ENCODE assay signal across 9 mouse cellular contexts in the genomic region with DNA sequence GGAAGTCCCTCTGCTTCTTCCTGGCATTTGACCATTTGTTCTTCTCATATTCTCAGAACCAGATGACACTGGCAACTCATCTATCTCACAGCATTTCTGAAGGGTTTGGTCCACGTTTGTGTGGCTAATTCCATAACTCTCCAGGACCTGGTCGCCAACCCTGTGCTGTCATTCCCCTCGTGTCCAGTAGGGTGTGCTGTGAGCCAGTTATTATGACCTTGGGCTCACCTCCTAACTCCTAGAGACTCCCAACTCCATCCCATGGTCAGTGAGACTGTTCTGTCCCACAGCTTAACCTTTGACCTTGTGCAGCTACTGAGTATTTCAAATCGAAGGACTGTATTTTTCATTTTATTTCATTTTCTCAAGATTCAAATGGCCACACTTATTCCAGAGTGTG. TPM values are rescaled to one million over a fixed set of nuclear protein-coding genes. Genes with fewer than 3 reads are reported as not detected.
A peak's percentile ranks its signal among the peaks of the same experiment; 100 is the strongest.
DNase-seq lines count a peak whose midpoint lies in the region; TF ChIP-seq lines count a peak whose summit lies in the region.
"Had no signal": no experiment of that assay in that cellular context is flagged by ENCODE, and none has a peak within 500 bp of the region (broad histone marks: within the 10 kb centered on the region; RNA-seq: fewer than 3 reads in every experiment).

No protein-coding gene starts in this region.

- peaks cover 4% of the 10 kb centered on the region for H3K79me3 ChIP-seq in C2C12 (ENCODE audit: low read depth)

- H3K9ac ChIP-seq in MEL (ENCODE audit: control insufficient read depth, low read depth, low read length, poor library complexity, severe bottlenecking), result no peak overlapping the region
- H3K9ac ChIP-seq: limb, embryonic 15.5 days had no signal

- H3K36me3 ChIP-seq in C2C12 (ENCODE audit: control insufficient read depth, insufficient read depth) (no peaks in the 10 kb centered on the region), MEL (ENCODE audit: control insufficient read depth in 1 of 2, insufficient read depth in 2 of 2, low read length in 2 of 2) (peaks cover 0 to 3% of the 10 kb centered on the region in 2 experiments; a peak in 1 of 4 replicates)
- H3K36me3 ChIP-seq: limb, embryonic 15.5 days had no signal

- TF ChIP-seq EP300 in MEL (IDR thresholded peaks at IDR 0.05; ENCODE audit: low read depth in 1 of 2, low read length in 2 of 2), result no peak

- H3K79me2 ChIP-seq in C2C12 (ENCODE audit: control insufficient read depth, insufficient read depth), result peaks cover 7% of the 10 kb centered on the region
- H3K79me2 ChIP-seq in MEL (ENCODE audit: control insufficient read depth, insufficient read depth, low read length, poor library complexity), result peaks cover 5% of the 10 kb centered on the region

- TF ChIP-seq CTCF in C2C12 (IDR thresholded peaks at IDR 0.05; ENCODE audit: control insufficient read depth, insufficient read depth, insufficient read length) (peak; percentile 81), MEL (IDR thresholded peaks at IDR 0.05 in 2 of 3, conservative IDR thresholded peaks at IDR 0.05 in 1 of 3; ENCODE audit: control insufficient read depth in 1 of 3, insufficient read depth in 1 of 3, low read depth in 2 of 3, low read length in 3 of 3, poor library complexity in 1 of 3, severe bottlenecking in 1 of 3) (peak; percentile 80 to 97 (median 90))
- TF ChIP-seq CTCF in layer of hippocampus, adult 2 months (conservative IDR thresholded peaks at IDR 0.05), result peak; percentile 94

- DNase-seq in MEL (ENCODE audit: low read depth, low spot score), result peak; percentile 67
- peak; percentile 82 for DNase-seq in cerebellum, adult 8-10 months
- peak; percentile 72 for DNase-seq in gastrocnemius, postnatal 10 days
- DNase-seq in layer of hippocampus, adult 2 months (ENCODE audit: low spot score in 2 of 2), result peak; percentile 51 to 82
- DNase-seq in lung, postnatal 14 days, result peak; percentile 84
- peak; percentile 48 for DNase-seq in skeletal muscle tissue, adult 2 months (ENCODE audit: low read depth, low spot score)
- peak; percentile 52 for DNase-seq in yolk sac, embryonic 10.5 days (ENCODE audit: low spot score)

- no peaks in the 10 kb centered on the region for H3K9me3 ChIP-seq in MEL (replicated peaks; ENCODE audit: insufficient read depth, low read length)
- H3K9me3 ChIP-seq: limb, embryonic 15.5 days had no signal

- H3K4me1 ChIP-seq in MEL (ENCODE audit: control insufficient read depth in 1 of 2, insufficient read depth in 2 of 2, low read length in 2 of 2), result peaks cover 0 to 5% of the 10 kb centered on the region in 2 experiments; a peak in 2 of 4 replicates

- H3K27me3 ChIP-seq in C2C12 (ENCODE audit: control insufficient read depth, insufficient read depth, insufficient read length) (peaks cover 24% of the 10 kb centered on the region), MEL (ENCODE audit: control insufficient read depth in 1 of 2, insufficient read depth in 2 of 2, low read length in 2 of 2) (peaks cover 3 to 4% of the 10 kb centered on the region in 2 experiments; a peak in 3 of 4 replicates)
- H3K27me3 ChIP-seq: limb, embryonic 15.5 days had no signal

- peak; percentile 81 for TF ChIP-seq RAD21 in MEL (IDR thresholded peaks at IDR 0.05; ENCODE audit: low read depth, low read length)

- H3K4me3 ChIP-seq in C2C12 (ENCODE audit: insufficient read depth, poor library complexity, severe bottlenecking) (no peak overlapping the region), MEL (ENCODE audit: control insufficient read depth in 1 of 2, insufficient read depth in 1 of 2, low read depth in 2 of 2, low read length in 2 of 2) (no peak overlapping the region)
- no peak overlapping the region for H3K4me3 ChIP-seq in layer of hippocampus, adult 2 months
- H3K4me3 ChIP-seq: limb, embryonic 15.5 days had no signal

- TF ChIP-seq POLR2A in MEL (IDR thresholded peaks at IDR 0.05; ENCODE audit: control insufficient read depth in 1 of 2, insufficient read depth in 1 of 2, low read depth in 1 of 2, low read length in 2 of 2, poor library complexity in 1 of 2), result no peak

- no peak overlapping the region for H3ac ChIP-seq in C2C12 (ENCODE audit: control insufficient read depth, insufficient read length, low read depth)

- no peak overlapping the region for H3K27ac ChIP-seq in MEL (ENCODE audit: control insufficient read depth, low read depth, low read length)
- no peak overlapping the region for H3K27ac ChIP-seq in layer of hippocampus, adult 2 months
- H3K27ac ChIP-seq: limb, embryonic 15.5 days had no signal

TF ChIP-seq in C2C12, 6 proteins besides CTCF, POLR2A, EP300 and RAD21:
- TF ChIP-seq FOSL1 (IDR thresholded peaks at IDR 0.05; ENCODE audit: insufficient read depth, low read length, poor library complexity, severe bottlenecking), result no peak
- no peak for TF ChIP-seq CEBPB (IDR thresholded peaks at IDR 0.05; ENCODE audit: low read depth)
- no peak for TF ChIP-seq MYOG (IDR thresholded peaks at IDR 0.05; ENCODE audit: control insufficient read depth, extremely low read depth, insufficient read length)
- no peak for TF ChIP-seq USF1 (IDR thresholded peaks at IDR 0.05; ENCODE audit: low read depth)
- TF ChIP-seq MYOD1 (IDR thresholded peaks at IDR 0.05; ENCODE audit: control insufficient read depth, insufficient read length, low read depth), result no peak
- TF ChIP-seq MAX (IDR thresholded peaks at IDR 0.05), result no peak

TF ChIP-seq in MEL, 35 proteins besides CTCF, POLR2A, EP300 and RAD21:
- TF ChIP-seq USF2 (IDR thresholded peaks at IDR 0.05; ENCODE audit: borderline replicate concordance in 1 of 2, insufficient read depth in 1 of 2, low read depth in 1 of 2, low read length in 2 of 2) (no peak), BHLHE40 (IDR thresholded peaks at IDR 0.05; ENCODE audit: borderline replicate concordance, low read depth, low read length) (no peak), MYC (IDR thresholded peaks at IDR 0.05; ENCODE audit: low read depth, low read length) (no peak), HCFC1 (IDR thresholded peaks at IDR 0.05; ENCODE audit: low read depth, low read length) (no peak), KAT2A (conservative IDR thresholded peaks at IDR 0.05; ENCODE audit: low read depth, low read length) (no peak), ZC3H11A (IDR thresholded peaks at IDR 0.05; ENCODE audit: low read depth, low read length) (peak; percentile 58), SMC3 (IDR thresholded peaks at IDR 0.05; ENCODE audit: low read depth, low read length) (peak; percentile 72)

RNA-seq across cellular contexts. Expression of gene Birc7, which starts 3.6 kb away (rescaled TPM):
- polyA plus RNA-seq in C2C12 (2012; fragmentation: generic; extraction: Trizol) (not detected), MEL (2012; ENCODE audit: insufficient read depth in 1 of 2, insufficient read length in 2 of 2, low read depth in 1 of 2, low replicate concordance in 2 of 2, missing spikeins in 1 of 2) (not detected)
- total RNA-seq in MEL (2012; rRNA removed), result not detected in 2 replicates
- not detected for total RNA-seq in gastrocnemius, postnatal 10 days (2021)
- not detected for total RNA-seq in layer of hippocampus, adult 2 months (2021)
- polyA plus RNA-seq: limb, embryonic 15.5 days had no signal

RNA-seq across cellular contexts. Expression of gene Ythdf1, which starts 4.4 kb away (rescaled TPM):
- polyA plus RNA-seq in C2C12 (2012; fragmentation: generic; extraction: Trizol) (33.4 TPM), MEL (2012; ENCODE audit: insufficient read depth in 1 of 2, insufficient read length in 2 of 2, low read depth in 1 of 2, low replicate concordance in 2 of 2, missing spikeins in 1 of 2) (10 to 100 TPM in 1 of 2 experiments, not detected in 1; 72.2 TPM)
- total RNA-seq in MEL (2012; rRNA removed), result 33.0 and 36.8 TPM in 2 replicates
- total RNA-seq in gastrocnemius, postnatal 10 days (2021), result 10 to 100 TPM; 34.3 to 38.9 TPM
- total RNA-seq in layer of hippocampus, adult 2 months (2021), result 10 to 100 TPM; 54.1 to 54.2 TPM

RNA-seq across cellular contexts. Expression of gene Nkain4, which starts 29.3 kb away (rescaled TPM):
- not detected for polyA plus RNA-seq in C2C12 (2012; fragmentation: generic; extraction: Trizol)
- total RNA-seq in MEL (2012; rRNA removed), result not detected in 2 replicates
- polyA plus RNA-seq in MEL (2012; ENCODE audit: insufficient read depth in 1 of 2, insufficient read length in 2 of 2, low read depth in 1 of 2, low replicate concordance in 2 of 2, missing spikeins in 1 of 2), result not detected
- total RNA-seq in gastrocnemius, postnatal 10 days (2021), result 1 to 10 TPM; 1.4 to 2.2 TPM
- 10 to 100 TPM; 54.3 to 55.1 TPM for total RNA-seq in layer of hippocampus, adult 2 months (2021)

RNA-seq across cellular contexts. Expression of gene Arfgap1, which starts 41.8 kb away (rescaled TPM):
- polyA plus RNA-seq in C2C12 (2012; fragmentation: generic; extraction: Trizol) (46.6 TPM), MEL (2012; ENCODE audit: insufficient read depth in 1 of 2, insufficient read length in 2 of 2, low read depth in 1 of 2, low replicate concordance in 2 of 2, missing spikeins in 1 of 2) (10 to 100 TPM in 1 of 2 experiments, not detected in 1; 57.1 TPM)
- total RNA-seq in MEL (2012; rRNA removed), result 39.3 and 50.5 TPM in 2 replicates
- 10 to 100 TPM; 37.9 to 54.0 TPM for total RNA-seq in gastrocnemius, postnatal 10 days (2021)
- 100 to 1,000 TPM; 139 to 144 TPM for total RNA-seq in layer of hippocampus, adult 2 months (2021)

Comparison
In these comparisons a context has a peak if more than half of its experiments do, and no peak if none do; other contexts are left out.
1. RNA of gene Nkain4, which starts 29.3 kb away (total RNA-seq): 54.3 to 55.1 TPM in layer of hippocampus, adult 2 months; 1.4 to 2.2 TPM in gastrocnemius, postnatal 10 days and not detected in MEL; every median in the first group is over 10 times any median in the second.
2. Peak in every context shown above with its lines, with median percentiles within 50 percentile points of each other: CTCF ChIP-seq and DNase-seq.